Mouse (Mus musculus): ENCODE measurements around the gene Arih2.
"Not testable (repeated sequence)": the region's sequence is repeated elsewhere in the genome, so short reads cannot be mapped to it uniquely, and the experiment has no call there.

Arih2 gene

DNA sequence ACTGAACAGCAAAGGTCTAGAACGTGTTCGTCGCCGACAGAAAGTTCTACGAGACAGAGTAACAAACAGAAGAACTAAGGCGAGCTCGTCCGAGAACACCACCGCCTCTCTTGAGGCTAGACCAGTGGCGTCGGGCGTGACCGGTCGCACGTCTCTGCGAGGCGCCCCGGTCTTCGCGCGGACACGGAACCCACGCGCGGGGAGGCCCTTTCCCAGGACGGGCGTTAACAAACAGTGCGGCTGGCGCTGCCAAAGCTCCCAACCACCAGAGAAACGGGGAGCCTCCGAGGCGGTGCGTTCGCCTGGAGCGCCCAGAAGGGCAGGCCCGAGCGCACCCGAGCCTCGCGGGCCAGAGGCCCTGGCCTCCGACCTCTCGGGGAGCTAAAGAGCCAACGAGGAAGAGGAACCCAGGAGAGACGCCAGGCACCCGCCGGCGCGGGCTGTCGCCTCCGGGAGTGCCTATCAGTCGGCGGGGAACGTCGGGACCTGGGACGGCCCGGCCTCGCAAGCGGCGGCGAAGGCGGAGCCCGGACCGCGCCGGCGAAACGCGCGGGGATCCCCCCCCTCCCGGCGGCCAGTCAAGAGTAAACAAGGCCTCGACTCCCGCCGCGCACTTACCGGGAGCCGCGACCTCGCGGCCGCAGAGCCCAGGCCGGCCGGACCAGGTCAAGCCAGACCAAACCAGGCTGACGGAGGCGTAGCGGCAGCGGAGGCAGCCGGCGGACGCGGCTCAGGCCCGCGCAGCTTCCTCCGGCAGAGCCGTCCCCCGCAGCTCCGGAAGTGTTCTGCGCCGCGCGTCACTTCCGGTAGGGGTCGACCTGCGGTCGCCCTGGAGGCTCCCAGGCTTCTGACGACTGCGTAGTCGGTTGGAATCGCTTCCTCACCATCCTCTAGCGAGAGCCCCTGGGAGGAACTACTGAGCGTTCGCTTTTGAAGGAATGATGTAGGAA lies at the start of gene Arih2:
TSS of gene Arih2 (minus strand) at position 776 of the 950 bp plus-strand sequence.
- DNase-seq (ENCODE audit: extremely low read depth, low read depth, low spot score) = no peak

DNA sequence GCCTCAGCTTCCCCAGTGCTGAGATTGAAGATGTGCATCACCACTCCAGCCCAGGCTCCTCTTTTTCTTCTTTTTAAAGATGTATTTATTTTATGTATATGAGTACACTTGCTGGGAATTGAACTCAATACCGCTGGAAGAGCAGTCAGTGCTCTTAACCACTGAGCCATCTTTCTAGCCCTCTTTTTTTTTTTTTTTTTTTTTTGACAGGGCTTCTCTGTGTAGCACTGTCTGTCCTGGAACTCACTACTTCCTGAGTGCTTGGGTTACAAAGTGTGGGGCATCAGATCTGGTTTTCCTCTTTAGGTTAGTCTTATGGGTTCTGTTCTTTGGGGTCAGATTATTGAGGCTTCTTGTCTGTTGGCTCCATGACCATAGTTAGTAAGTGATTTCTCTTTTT lies 45.3 kb upstream of the Arih2 start:
- no peak for DNase-seq (ENCODE audit: extremely low read depth, low read depth, low spot score)

DNA sequence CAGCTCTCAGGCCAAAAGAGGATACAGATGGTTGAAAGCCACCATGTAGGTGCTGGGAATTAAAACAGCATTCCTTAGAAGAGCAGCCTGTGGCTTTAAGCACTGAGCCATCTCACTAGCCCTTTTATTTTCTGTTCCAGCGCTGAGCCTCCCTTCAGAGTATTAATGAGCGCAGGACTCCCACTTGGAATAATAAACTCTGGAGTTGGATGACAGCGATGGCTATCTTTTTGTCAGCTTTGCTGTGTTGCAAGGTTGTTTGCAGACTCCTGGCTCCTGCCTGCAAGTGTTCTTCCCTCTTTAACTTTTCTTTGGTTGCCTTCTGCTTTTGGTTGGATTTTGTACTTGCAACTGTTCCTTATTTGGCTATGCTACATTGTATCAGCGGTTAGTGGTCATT lies 44.8 kb upstream of the Arih2 start:
- no peak for DNase-seq (ENCODE audit: extremely low read depth, low read depth, low spot score)

DNA sequence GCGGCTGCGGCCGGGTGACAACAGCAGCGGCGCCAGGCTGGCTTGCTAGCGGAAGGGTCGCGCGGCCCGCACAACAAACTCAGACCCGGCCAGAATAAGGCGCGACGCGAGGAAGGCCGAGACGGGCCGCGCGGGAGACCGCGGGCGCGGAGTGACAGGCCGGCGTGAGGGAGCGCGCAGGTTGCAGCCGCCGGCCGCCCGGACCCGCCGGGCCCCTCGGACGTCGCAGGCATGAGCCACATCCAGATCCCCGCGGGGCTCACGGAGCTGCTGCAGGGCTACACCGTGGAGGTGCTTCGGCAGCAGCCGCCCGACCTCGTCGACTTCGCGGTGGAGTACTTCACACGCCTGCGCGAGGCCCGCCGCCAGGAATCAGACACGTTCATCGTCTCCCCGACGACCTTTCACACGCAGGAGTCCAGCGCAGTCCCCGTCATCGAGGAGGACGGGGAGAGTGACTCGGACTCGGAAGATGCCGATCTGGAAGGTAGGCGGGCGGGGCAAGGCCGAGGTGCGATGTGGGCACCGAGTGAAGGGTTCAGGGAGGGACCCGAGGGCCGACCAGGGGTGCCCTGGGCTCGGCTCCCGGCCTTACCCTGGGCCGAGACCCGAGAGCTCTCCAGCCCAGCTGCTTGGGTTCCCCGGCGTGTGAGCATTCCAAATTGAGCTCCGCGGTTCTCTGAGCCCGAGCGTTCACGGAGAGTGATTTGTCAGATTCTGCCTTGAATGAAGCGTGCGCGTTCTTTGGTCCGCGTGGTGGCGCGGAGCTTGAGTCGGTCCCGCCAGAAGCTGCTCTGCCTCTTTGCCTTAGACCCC lies 43.2 kb upstream of the Arih2 start:
- no peak for DNase-seq (ENCODE audit: extremely low read depth, low read depth, low spot score)

GRCm38 (mm10) chr9:108691846-108692225 lies 42.6 kb upstream of the Arih2 start:
- DNase-seq (ENCODE audit: extremely low read depth, low read depth, low spot score) = no peak

DNA sequence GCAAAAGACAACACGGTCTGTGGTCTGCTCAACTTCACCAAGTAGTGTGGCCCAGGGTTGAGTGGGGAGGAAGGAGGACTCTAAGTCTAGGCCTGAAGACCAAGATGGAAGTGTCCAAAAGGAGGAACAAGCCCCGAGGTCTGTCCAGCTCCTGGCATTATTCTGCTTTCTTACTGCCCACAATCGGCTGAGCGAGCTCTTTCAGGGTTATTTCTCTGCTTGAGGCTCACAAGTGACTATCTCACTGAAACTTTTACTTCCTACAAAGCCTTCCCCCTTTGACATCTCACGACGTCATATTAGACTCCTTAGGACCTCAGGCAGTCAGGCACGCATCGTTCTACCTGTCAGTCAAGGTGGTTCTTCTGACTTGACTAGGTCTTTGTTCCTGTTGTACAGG lies 42.2 kb upstream of the Arih2 start:
- no peak for DNase-seq (ENCODE audit: extremely low read depth, low read depth, low spot score)

GRCm38 (mm10) chr9:108690914-108691313 lies 41.7 kb upstream of the Arih2 start:
- no peak for DNase-seq (ENCODE audit: extremely low read depth, low read depth, low spot score)

DNA sequence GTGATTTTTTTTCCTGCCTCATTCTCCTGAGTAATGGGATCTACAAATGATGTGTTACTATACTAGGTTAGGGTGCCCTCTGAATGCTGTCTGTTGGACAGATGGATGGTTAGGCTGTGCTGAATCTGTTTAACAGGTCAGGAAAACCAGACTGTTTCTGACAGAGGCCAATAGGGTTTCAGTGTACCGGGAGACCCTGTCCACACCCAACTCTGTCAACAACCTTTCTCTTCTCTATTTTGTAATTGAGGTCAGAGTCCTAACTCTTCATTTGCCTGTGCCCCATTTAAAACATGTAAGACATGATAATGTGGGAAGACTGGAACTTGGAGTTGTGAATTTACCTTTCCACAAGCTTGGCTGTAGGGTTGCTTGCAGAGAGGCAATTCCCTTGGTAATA lies 40.8 kb upstream of the Arih2 start:
- no peak for DNase-seq (ENCODE audit: extremely low read depth, low read depth, low spot score)

GRCm38 (mm10) chr9:108689106-108689505 lies 39.9 kb upstream of the Arih2 start, which contains the start of gene Prkar2a:
Gene Prkar2a (plus strand): TSS chr9:108689314.
- DNase-seq (ENCODE audit: extremely low read depth, low read depth, low spot score) = no peak

- no peak for DNase-seq (ENCODE audit: extremely low read depth, low read depth, low spot score)
These were observed 39.3 kb upstream of the Arih2 start for GRCm38 (mm10) chr9:108688451-108688850.

DNA sequence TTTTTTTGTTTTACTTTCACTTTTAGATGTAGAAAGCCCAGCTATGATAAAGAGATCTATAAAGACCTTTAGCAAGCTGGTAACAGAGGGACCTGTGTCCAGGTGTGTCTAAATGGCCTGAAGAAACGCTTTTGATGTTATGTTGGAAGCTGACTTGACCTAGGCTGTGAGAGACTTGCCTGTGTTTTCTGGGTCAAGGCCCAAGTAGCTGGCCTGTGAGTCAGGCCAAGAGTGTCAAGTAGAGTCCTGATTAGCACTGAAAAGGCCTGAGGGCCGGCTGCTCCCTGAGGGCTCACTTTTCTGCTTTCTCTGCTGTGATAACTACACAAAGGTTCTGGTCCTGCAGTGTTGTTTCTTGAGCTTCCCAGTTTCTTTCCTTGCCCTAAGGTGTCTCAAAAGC lies 38.5 kb upstream of the Arih2 start:
- DNase-seq (ENCODE audit: extremely low read depth, low read depth, low spot score) = no peak

DNA sequence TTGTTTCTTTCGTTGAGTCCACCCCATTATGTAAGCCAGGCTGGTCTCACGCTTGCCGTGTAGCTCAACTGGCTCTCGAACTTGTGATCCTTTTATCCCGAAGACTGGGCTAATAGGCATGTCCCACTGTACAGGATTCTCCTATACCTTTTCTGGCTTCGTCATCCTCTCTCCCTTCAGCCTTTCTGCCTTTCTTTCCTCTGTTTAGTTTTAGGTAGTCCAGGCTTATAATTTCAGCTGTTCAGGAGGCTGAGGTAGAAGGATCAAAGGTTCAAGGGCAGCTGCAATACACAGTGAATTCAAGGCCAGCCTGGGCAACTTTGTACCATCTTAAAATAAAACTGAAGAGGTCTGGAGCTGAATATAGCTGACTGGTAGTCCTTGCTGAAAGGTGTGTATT lies 38.0 kb upstream of the Arih2 start:
- DNase-seq (ENCODE audit: extremely low read depth, low read depth, low spot score) = no peak

- DNase-seq (ENCODE audit: extremely low read depth, low read depth, low spot score) = no peak
These were observed 37.3 kb upstream of the Arih2 start for GRCm38 (mm10) chr9:108686475-108686887.

- DNase-seq (ENCODE audit: extremely low read depth, low read depth, low spot score) = no peak
These were observed 30.8 kb upstream of the Arih2 start for GRCm38 (mm10) chr9:108680026-108680425.

DNA sequence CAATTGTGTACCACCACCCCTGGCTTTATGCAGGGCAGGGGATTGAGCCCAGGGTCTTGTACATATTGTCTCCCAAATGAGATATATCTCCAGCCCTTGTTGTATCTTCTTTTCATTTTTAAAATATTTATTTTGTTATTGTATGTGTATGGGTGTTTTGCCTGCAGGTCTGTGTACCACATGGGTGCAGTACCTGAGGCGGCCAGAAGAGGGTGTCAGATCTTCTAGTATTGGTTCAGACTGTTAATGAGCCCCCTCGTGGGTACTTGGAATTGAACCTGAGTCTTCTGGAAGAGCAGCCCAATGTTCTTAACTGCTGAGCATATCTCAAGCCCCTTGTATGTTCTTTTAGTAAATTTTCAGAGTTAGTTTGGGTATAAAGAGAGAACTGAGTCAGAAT lies 24.0 kb upstream of the Arih2 start:
- DNase-seq (ENCODE audit: extremely low read depth, low read depth, low spot score) = no peak

- DNase-seq (ENCODE audit: extremely low read depth, low read depth, low spot score) = no peak
These were observed 20.7 kb upstream of the Arih2 start for GRCm38 (mm10) chr9:108669875-108670274.

DNA sequence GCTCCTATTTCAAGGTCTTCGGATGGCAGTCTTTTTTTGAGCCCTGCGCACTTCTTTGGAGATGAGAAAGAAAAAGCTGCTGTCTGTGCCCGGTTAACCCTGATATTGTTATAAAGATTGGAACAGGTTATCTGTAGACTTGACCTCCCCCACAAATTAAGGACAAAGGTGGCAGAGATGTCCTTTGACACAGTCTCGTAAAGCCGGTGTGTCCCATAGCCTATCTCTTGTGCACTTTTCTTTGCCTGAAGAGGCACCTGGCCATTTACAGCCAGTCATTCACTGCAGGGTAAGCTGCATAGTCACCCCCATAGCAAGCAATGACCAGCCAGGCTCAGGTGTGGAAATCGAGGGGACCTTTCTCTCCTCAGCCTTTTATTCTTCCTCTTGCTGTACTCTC lies 13.5 kb upstream of the Arih2 start:
- DNase-seq (ENCODE audit: extremely low read depth, low read depth, low spot score) = no peak

GRCm38 (mm10) chr9:108661677-108662612 lies 12.8 kb upstream of the Arih2 start, which contains the start of gene Slc25a20:
Gene Slc25a20 (plus strand): TSS chr9:108662088.
- DNase-seq (ENCODE audit: extremely low read depth, low read depth, low spot score) = peak; percentile 42

DNA sequence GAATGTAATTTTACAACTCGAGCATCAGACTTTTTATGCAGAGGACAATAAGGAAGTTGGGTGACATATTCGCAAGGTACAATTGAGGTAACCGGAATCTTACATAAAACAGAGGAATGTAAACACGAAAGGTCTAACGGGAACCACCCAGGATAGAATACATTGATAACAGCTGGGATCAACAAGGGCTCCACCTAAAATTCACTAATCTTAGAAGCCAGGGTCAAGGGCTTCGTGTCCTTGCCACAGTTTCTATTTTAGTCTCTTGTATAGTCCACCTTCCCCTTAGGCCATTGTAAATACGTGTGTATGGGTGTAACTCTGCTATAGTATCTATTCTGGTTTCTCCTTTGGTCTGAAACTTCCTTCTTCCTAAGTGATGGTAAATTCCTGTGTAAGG lies 6.7 kb upstream of the Arih2 start:
- DNase-seq (ENCODE audit: extremely low read depth, low read depth, low spot score) = not testable (repeated sequence)

DNA sequence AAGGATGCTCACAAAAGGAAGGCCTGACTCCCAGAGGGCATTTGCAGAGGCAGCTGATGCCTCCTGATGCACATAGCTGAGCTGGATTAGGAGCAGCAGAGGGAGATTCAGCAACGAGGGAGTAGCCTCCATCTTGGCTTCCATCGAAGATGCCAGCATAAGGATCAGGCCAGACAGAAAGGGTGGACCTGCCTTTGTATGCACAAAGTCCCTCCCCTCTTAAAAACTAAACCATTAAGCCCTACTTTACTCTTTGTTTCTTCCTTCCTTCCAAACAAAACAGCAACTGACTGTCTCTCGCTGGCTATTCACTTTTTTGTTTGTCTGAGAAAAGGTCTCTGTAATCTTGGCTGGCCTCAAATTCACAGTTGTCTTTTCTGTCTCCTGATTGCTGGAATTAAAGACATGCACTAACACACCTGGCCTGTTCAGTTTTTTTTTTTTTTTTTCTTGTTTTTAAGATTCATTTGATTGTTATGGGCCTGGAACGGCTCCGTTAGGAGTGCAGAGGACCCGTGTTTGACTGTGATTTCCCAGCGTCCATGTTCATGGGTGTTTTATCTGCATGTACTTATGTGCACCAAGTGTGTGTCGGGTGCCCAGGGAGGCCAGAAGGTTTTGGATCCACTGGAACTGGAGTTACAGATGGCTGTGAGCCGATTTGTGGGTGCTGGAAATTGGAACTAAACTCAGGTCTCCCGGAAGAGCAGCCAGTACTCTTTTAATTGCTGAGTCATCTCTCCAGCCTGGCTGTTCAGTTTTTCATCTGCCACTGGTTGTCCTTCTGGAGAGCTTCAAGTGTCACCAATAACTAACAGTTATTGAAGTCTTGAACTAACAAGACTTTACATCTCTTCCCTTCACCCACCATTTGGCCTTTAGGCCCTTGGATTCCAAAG lies 5.6 kb upstream of the Arih2 start:
- no peak for DNase-seq (ENCODE audit: extremely low read depth, low read depth, low spot score)
